Mouse (Mus musculus): ENCODE results near the gene H2-Q6. TPM values are rescaled to one million over a fixed set of nuclear protein-coding genes. Genes with fewer than 3 reads are reported as not detected.
"Not testable (repeated sequence)": the region's sequence is repeated elsewhere in the genome, so short reads cannot be mapped to it uniquely, and the experiment has no call there.

The H2-Q6 gene
- 1.0 and 1.6 TPM in 2 replicates for polyA plus RNA-seq (2015; fragmentation: Nextera tagmentation; extraction: Ambion mirVana)

- H3K36me3 ChIP-seq, H3K27ac ChIP-seq, H3K4me1 ChIP-seq, H3K9me3 ChIP-seq: not testable (repeated sequence)
- WGBS: under 1% methylated on average over 56 of the region's 66 CpGs
- ATAC-seq (ENCODE audit: low FRiP score, low read depth): peak; percentile 75; the same call in 1 of the 2 replicates
- Histone ChIP-seq H3K4me2 (replicated peaks) (peak within 1 kb of the TSS; percentile 70), H3K9ac (peak within 1 kb of the TSS; percentile 58), H3K4me3 (peak within 1 kb of the TSS; percentile 43), H3K27me3 (peaks cover 34% of the 10 kb centered on the region)
Measured at GRCm38 (mm10) chr17:35424624-35425416, at the start of gene H2-Q6. TSS of gene H2-Q6 (plus strand) at chr17:35424850.

DNA sequence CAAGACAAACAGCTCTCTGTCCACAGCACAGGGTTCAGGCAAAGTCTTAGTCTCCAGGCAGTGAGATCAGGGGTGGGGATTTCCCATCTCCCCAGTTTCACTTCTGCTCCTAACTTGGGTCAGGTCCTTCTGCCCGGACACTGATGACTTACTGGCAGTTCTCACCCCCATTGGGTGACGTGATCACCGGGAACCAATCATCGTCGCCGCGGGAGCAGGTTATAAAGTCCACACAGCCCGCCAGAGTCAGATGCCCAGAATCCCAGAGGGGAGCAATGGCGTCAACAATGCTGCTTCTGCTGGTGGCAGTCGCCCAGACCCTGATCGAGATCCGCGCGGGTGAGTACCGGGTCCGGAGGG, 45.3 kb upstream of the H2-Q6 start, which contains the start of gene H2-Q4:
H2-Q4 (plus strand) TSS at position 249 of the 360 bp plus-strand sequence.
- Histone ChIP-seq H3K9ac (peak within 1 kb of the TSS; percentile 65), H3K4me3 (peak within 1 kb of the TSS; percentile 66), H3K27me3 (peaks cover 10% of the 10 kb centered on the region; the same call in 1 of the 2 replicates), H3K36me3 (no peaks in the 10 kb centered on the region), H3K27ac (no peak within 1 kb of the TSS), H3K9me3 (0 out of 2 replicates have a peak, but pooled peaks cover 5% of the 10 kb centered on the region), H3K4me2 (replicated peaks) (peak within 1 kb of the TSS; percentile 93), H3K4me1 (0 out of 2 replicates have a peak, but pooled peaks cover 3% of the 10 kb centered on the region)
- peak; percentile 88 for ATAC-seq (ENCODE audit: low FRiP score, low read depth)
- WGBS: under 1% methylated on average over 16 of the region's 16 CpGs

DNA sequence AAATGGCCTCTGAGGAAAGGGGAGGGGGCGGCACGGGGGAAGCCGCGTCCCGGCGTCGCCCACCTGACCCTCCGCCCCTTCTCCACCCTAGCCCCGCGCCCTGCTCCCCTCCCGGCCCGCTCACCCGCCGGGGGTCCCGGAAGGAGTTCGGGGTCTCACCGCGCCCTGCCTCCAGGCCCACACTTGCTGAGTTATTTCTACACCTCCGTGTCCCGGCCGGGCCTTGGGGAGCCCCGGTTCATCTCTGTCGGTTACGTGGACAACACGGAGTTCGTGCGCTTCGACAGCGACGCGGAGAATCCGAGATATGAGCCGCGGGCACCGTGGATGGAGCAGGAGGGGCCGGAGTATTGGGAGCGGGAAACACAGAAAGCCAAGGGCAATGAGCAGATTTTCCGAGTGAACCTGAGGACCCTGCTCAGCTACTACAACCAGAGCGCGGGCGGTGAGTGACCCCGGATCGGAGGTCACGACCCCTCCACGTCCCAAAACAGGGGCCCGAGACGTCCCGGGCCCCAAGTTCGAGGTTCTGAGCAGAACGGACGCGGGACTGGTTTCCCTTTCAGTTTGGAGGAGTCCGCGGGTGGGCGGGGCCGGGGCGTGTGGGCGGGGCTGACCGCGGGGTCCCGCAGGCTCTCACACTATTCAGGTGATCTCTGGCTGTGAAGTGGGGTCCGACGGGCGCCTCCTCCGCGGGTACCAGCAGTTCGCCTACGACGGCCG, 44.8 kb upstream of the H2-Q6 start:
- Histone ChIP-seq H3K9ac (peak overlapping the region; percentile 65), H3K27me3 (peaks cover 10% of the 10 kb centered on the region; the same call in 1 of the 2 replicates), H3K9me3 (0 out of 2 replicates have a peak, but pooled peaks cover 5% of the 10 kb centered on the region), H3K36me3 (no peaks in the 10 kb centered on the region), H3K4me3 (peak overlapping the region; percentile 66), H3K4me2 (replicated peaks) (peak overlapping the region; percentile 93), H3K27ac (no peak overlapping the region), H3K4me1 (0 out of 2 replicates have a peak, but pooled peaks cover 3% of the 10 kb centered on the region)
- peak; percentile 48; the same call in 1 of the 2 replicates for ATAC-seq (ENCODE audit: low FRiP score, low read depth)
- 1% methylated on average over 67 of the region's 70 CpGs for WGBS

- 4% methylated on average over 7 of the region's 7 CpGs for WGBS
- peaks cover 11% of the 10 kb centered on the region for H3K27me3 ChIP-seq
- H3K9ac ChIP-seq; H3K4me1 ChIP-seq; H3K4me3 ChIP-seq; H3K27ac ChIP-seq; ATAC-seq (ENCODE audit: low FRiP score, low read depth); H3K9me3 ChIP-seq; H3K4me2 ChIP-seq (replicated peaks); H3K36me3 ChIP-seq: not testable (repeated sequence)
Measured at GRCm38 (mm10) chr17:35389796-35390195, 34.9 kb upstream of the H2-Q6 start.

DNA sequence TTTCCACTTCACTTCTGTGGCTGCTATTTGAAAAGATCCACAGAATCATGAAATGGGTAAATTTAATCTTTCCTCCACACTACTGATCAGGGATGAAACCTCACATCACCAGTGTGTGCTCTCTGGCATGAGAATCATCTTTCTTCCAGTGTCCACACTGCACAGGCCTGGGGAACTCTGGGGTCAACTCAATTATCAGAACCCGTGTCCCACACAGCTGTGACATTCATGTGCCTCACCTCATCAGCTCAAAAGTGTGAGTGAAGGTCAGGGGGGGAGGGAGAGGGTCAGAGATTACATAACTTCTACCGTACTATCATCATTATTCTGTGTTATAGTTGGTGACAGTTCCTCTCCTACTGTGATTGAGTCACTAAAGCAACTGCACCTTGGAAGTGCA, 32.0 kb upstream of the H2-Q6 start:
- H3K9ac ChIP-seq; H3K36me3 ChIP-seq; H3K4me3 ChIP-seq; H3K27ac ChIP-seq; H3K4me2 ChIP-seq (replicated peaks); H3K9me3 ChIP-seq; H3K4me1 ChIP-seq; ATAC-seq (ENCODE audit: low FRiP score, low read depth): not testable (repeated sequence)
- peaks cover 17% of the 10 kb centered on the region for H3K27me3 ChIP-seq
- 65% methylated on average over 2 of the region's 2 CpGs for WGBS

DNA sequence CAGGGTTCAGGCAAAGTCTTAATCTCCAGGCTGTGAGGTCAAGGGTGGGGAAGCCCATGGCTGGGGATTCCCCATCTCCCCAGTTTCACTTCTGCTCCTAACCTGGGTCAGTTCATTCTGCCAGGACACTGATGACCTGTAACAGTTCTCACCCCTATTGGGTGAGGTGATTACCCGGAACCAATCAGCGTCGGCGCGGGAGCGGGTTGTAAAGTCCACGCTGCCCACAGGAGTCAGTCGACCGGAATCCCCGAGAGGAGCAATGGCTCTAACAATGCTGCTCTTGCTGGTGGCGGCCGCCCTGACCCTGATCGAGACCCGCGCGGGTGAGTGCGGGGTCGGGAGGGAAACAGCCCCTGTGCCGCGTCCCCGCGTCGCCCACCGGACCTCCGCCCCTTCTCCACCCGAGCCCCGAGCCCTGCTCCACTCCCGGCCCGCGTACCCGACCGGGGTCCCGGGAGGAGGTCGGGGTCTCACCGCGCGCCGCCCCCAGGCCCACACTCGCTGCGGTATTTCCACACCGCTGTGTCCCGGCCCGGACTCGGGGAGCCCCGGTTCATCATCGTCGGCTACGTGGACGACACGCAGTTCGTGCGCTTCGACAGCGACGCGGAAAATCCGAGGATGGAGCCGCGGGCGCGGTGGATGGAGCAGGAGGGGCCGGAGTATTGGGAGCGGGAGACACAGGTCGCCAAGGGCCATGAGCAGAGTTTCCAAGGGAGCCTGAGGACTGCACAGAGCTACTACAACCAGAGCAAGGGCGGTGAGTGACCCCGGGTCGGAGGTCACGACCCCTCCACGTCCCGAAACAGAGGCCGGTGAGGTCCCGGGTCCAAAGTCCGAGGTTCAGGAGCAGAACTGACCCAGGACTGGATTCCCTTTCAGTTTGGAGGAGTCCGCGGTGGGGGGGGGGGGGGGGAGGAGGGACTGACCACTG, 30.5 kb upstream of the H2-Q6 start:
- H3K9me3 ChIP-seq, H3K36me3 ChIP-seq, H3K27ac ChIP-seq, H3K4me1 ChIP-seq: not testable (repeated sequence)
- peaks cover 17% of the 10 kb centered on the region for H3K27me3 ChIP-seq
- peak; percentile 77 for ATAC-seq (ENCODE audit: low FRiP score, low read depth)
- H3K4me3 ChIP-seq: peak overlapping the region; percentile 36
- peak overlapping the region; percentile 58 for H3K4me2 ChIP-seq (replicated peaks)
- WGBS: 2% methylated on average over 55 of the region's 75 CpGs
- peak overlapping the region; percentile 39; the same call in 1 of the 2 replicates for H3K9ac ChIP-seq

GRCm38 (mm10) chr17:35396956-35397355, 27.7 kb upstream of the H2-Q6 start:
- H3K27ac ChIP-seq; H3K4me1 ChIP-seq; ATAC-seq (ENCODE audit: low FRiP score, low read depth); H3K4me3 ChIP-seq; H3K4me2 ChIP-seq (replicated peaks); H3K9ac ChIP-seq; H3K36me3 ChIP-seq; H3K9me3 ChIP-seq: not testable (repeated sequence)
- peaks cover 17% of the 10 kb centered on the region for H3K27me3 ChIP-seq
- WGBS: 93% methylated on average over 2 of the region's 2 CpGs

- not testable (repeated sequence) for H3K9ac ChIP-seq; H3K4me2 ChIP-seq (replicated peaks); H3K4me3 ChIP-seq; H3K27ac ChIP-seq; ATAC-seq (ENCODE audit: low FRiP score, low read depth); H3K36me3 ChIP-seq; H3K9me3 ChIP-seq; H3K27me3 ChIP-seq; H3K4me1 ChIP-seq
- WGBS: no CpG with 5 or more reads among the region's 1 CpGs
Measured at GRCm38 (mm10) chr17:35413057-35413456, 11.6 kb upstream of the H2-Q6 start.

GRCm38 (mm10) chr17:35415273-35416129, 9.1 kb upstream of the H2-Q6 start:
- not testable (repeated sequence) for ATAC-seq (ENCODE audit: low FRiP score, low read depth); H3K4me2 ChIP-seq (replicated peaks); H3K36me3 ChIP-seq; H3K27ac ChIP-seq; H3K4me1 ChIP-seq; H3K27me3 ChIP-seq; H3K9me3 ChIP-seq; H3K9ac ChIP-seq; H3K4me3 ChIP-seq
- 65% methylated on average over 3 of the region's 10 CpGs for WGBS

GRCm38 (mm10) chr17:35418772-35419171, 5.9 kb upstream of the H2-Q6 start:
- WGBS: 68% methylated on average over 7 of the region's 7 CpGs
- peaks cover 4% of the 10 kb centered on the region for H3K9me3 ChIP-seq
- H3K27ac ChIP-seq: no peak overlapping the region
- H3K36me3 ChIP-seq: no peaks in the 10 kb centered on the region
- no peaks in the 10 kb centered on the region for H3K4me1 ChIP-seq
- H3K27me3 ChIP-seq: peaks cover 11% of the 10 kb centered on the region
- H3K4me3 ChIP-seq: no peak overlapping the region
- ATAC-seq (ENCODE audit: low FRiP score, low read depth): no peak
- H3K4me2 ChIP-seq (replicated peaks): no peak overlapping the region
- no peak overlapping the region for H3K9ac ChIP-seq

DNA sequence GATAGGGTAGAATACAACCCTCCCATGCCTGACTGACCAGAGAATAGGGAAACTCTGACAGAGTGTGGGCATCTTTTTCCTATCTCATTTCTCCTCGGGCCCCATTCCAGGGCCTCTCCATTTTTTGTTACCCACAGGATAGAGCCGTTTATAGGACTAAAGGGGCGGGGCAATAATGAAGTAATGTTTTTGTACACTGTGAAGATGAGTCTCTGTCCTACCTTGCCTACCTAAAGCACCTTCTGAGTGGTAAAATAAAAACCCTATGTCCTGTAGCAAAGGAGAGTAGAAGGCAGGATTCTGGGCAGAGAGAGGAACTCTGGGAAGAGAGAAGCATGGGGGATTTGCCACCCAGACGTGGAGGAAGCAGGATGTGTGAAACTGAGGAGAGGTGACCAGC, 5.1 kb upstream of the H2-Q6 start:
- H3K4me3 ChIP-seq; H3K4me1 ChIP-seq; H3K9me3 ChIP-seq; H3K27ac ChIP-seq; H3K9ac ChIP-seq; H3K36me3 ChIP-seq; H3K4me2 ChIP-seq (replicated peaks); ATAC-seq (ENCODE audit: low FRiP score, low read depth): not testable (repeated sequence)
- H3K27me3 ChIP-seq: peaks cover 15% of the 10 kb centered on the region
- WGBS: 69% methylated on average over 4 of the region's 4 CpGs

Measured in limb, embryonic 13.5 days (tissue).